Mouse (Mus musculus) forebrain, embryonic 16.5 days (tissue): Measurements from ENCODE around the gene Gm44973. TPM values are rescaled to one million over a fixed set of nuclear protein-coding genes. Genes with fewer than 3 reads are reported as not detected.

Source experiments
- ATAC-seq: fragments of 200-750 bp; cut with Nextera tagmentation; 2 replicates; pipeline ENCODE4 v1.8.0; 2017; ENCODE audit warnings: mild to moderate bottlenecking, moderate library complexity
- H3K27ac ChIP-seq: fragments of 300-500 bp; sonication (generic); 2 replicates; pipeline ENCODE4 v1.5.1; 2014; ENCODE audit warnings: low read length, control low read depth
- H3K27me3 ChIP-seq: fragments of 300-500 bp; sonication (generic); replicated peaks from 2 replicates; pipeline ENCODE4 v1.6.1; 2014; ENCODE audit warnings: low read length; ENCODE audit not compliant: control insufficient read depth, insufficient read depth
- H3K36me3 ChIP-seq: fragments of 300-500 bp; sonication (generic); 2 replicates; pipeline ENCODE4 v1.6.1; 2014; ENCODE audit not compliant: control insufficient read depth, insufficient read depth
- H3K4me1 ChIP-seq: fragments of 300-500 bp; sonication (generic); replicated peaks from 2 replicates; pipeline ENCODE4 v1.6.1; 2014; ENCODE audit warnings: low read length; ENCODE audit not compliant: control insufficient read depth, insufficient read depth
- H3K4me2 ChIP-seq: fragments of 300-500 bp; sonication (generic); 2 replicates; pipeline ENCODE4 v1.6.1; 2014; ENCODE audit warnings: mild to moderate bottlenecking, low read length, control low read depth
- H3K4me3 ChIP-seq: fragments of 300-500 bp; sonication (generic); replicated peaks from 2 replicates; pipeline ENCODE4 v1.5.1; 2014; ENCODE audit warnings: mild to moderate bottlenecking, low read length, control low read depth
- H3K9ac ChIP-seq: fragments of 300-500 bp; sonication (generic); replicated peaks from 2 replicates; pipeline ENCODE4 v1.6.1; 2014; ENCODE audit warnings: low read depth, low read length, control low read depth
- H3K9me3 ChIP-seq: fragments of 300-500 bp; sonication (generic); 2 replicates; pipeline ENCODE4 v1.6.1; 2016; ENCODE audit warnings: low read length; ENCODE audit not compliant: control insufficient read depth
- whole genome bisulfite sequencing: fragments of 180-500 bp; shearing (Covaris S2); extraction: QIAGEN DNeasy Blood & Tissue Kit; methylation state at CpG from one replicate; pipeline ENCODE4 v1.1.7; 2014; 5-methylcytosine and 5-hydroxymethylcytosine counted together
- polyA plus RNA-seq: library from polyadenylated mRNA; unstranded; fragments of >200 nt; fragmentation: Nextera tagmentation; extraction: Ambion mirVana; gene quantifications from 2 replicates; pipeline ENCODE4 v1.2.1, GENCODE M21; 2015

Gene Gm44973
- polyA plus RNA-seq, 1 experiment from 2014 or later: not detected

- H3K27me3 ChIP-seq: peaks cover 48% of the 10 kb centered on the region
- peak overlapping the region; percentile 94 for H3K4me2 ChIP-seq
- peak overlapping the region; percentile 80 for H3K9ac ChIP-seq
- H3K4me3 ChIP-seq: peak overlapping the region; percentile 67
- no peak overlapping the region for H3K27ac ChIP-seq
- WGBS: 11% methylated on average over 32 of the region's 32 CpGs
- no peak for ATAC-seq
- H3K4me1 ChIP-seq: peaks cover 52% of the 10 kb centered on the region
- H3K36me3 ChIP-seq: no peaks in the 10 kb centered on the region
- no peaks in the 10 kb centered on the region for H3K9me3 ChIP-seq
These were observed 38.3 kb downstream of the Gm44973 start for GRCm38 (mm10) chr7:5053456-5054179.

DNA sequence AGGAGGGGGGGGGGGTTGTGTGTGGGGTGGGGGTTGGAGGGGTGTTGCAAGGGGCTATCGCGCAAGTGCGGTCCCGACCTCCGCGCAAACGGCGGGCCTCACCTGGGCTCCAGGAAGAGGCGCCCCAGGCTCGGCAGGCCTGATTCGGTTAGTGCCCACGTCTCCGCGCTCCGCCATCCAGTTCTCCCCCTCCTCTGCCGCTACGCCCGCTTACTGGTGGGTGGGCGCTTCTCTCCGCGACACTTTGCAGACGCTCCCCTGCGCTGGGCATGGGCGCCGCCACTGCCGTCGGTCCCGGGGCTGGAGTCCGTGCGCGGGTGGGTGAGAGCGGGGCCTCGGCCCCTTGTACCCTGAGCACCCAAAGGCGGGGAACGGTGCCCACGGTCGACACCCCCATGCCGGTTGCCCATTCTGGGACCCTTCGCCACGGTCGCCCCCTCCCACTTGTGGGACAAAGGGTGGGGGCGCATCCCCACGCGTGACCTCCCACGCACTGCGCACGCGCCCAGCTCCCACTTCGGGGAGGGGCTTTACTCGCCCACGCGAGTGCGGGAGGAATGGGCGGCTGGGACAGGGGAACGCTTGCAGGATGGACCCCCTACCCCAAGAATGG, 41.5 kb downstream of the Gm44973 start:
- WGBS: 2% methylated on average over 55 of the region's 55 CpGs
- Histone ChIP-seq H3K4me3 (peak overlapping the region; percentile 62), H3K4me1 (peaks cover 67% of the 10 kb centered on the region), H3K36me3 (no peaks in the 10 kb centered on the region), H3K9me3 (no peaks in the 10 kb centered on the region), H3K4me2 (peak overlapping the region; percentile 64), H3K9ac (peak overlapping the region; percentile 74), H3K27ac (peak overlapping the region; percentile 58), H3K27me3 (peaks cover 48% of the 10 kb centered on the region)
- ATAC-seq: peak; percentile 5; the same call in 1 of the 2 replicates

GRCm38 (mm10) chr7:5057381-5057780, 42.1 kb downstream of the Gm44973 start:
- H3K36me3 ChIP-seq: no peaks in the 10 kb centered on the region
- H3K4me3 ChIP-seq: peak overlapping the region; percentile 62
- H3K4me2 ChIP-seq: peak overlapping the region; percentile 64
- H3K9ac ChIP-seq: peak overlapping the region; percentile 74
- WGBS: 33% methylated on average over 8 of the region's 8 CpGs
- H3K4me1 ChIP-seq: peaks cover 61% of the 10 kb centered on the region
- no peaks in the 10 kb centered on the region for H3K9me3 ChIP-seq
- H3K27me3 ChIP-seq: peaks cover 44% of the 10 kb centered on the region
- no peak for ATAC-seq
- no peak overlapping the region for H3K27ac ChIP-seq

DNA sequence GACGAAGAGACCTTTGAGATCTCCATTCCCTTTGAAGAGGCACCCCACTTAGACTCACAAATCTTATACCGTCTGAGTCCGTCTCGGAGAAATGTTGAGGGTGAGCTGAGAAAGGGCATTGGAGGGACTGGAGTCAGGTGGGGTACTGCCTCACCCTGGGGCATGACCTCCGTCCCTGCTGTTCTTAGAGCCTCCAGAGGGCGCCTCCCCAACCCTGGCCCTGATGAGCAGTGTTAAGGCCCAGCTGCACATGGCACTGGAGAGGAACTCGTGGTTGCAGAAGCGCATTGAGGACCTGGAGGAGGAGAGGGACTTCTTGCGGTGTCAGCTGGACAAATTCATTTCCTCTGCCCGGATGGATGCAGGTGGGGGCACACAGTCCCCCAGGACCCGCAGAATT, 42.5 kb downstream of the Gm44973 start:
- Histone ChIP-seq H3K36me3 (no peaks in the 10 kb centered on the region), H3K27me3 (peaks cover 40% of the 10 kb centered on the region), H3K4me2 (peak overlapping the region; percentile 64), H3K27ac (no peak overlapping the region), H3K4me3 (peak overlapping the region; percentile 62), H3K9me3 (no peaks in the 10 kb centered on the region), H3K9ac (no peak overlapping the region), H3K4me1 (peaks cover 57% of the 10 kb centered on the region)
- 48% methylated on average over 11 of the region's 11 CpGs for WGBS
- ATAC-seq: no peak

DNA sequence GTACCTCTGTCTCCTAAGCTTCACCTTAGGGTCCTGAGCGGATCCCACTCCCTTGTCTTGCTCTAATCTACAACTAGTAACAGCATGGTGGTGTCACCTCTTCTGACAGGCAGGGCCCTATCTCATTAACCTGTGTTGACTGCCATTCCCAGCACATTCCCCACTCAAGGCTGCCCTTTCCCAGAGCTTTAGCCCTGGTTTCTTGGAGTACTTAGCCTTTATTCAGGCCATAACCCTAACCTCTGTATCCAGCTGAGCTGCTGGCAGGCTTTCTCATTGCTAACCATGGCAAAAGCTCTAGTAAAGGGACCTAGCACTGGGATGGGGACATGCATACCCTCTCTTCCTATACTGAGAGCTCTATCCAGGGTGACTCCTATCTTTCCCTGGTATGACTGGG, 43.3 kb downstream of the Gm44973 start:
- Histone ChIP-seq H3K4me3 (no peak overlapping the region), H3K4me2 (no peak overlapping the region), H3K9me3 (no peaks in the 10 kb centered on the region), H3K27ac (no peak overlapping the region), H3K27me3 (peaks cover 32% of the 10 kb centered on the region), H3K36me3 (no peaks in the 10 kb centered on the region), H3K4me1 (peaks cover 55% of the 10 kb centered on the region), H3K9ac (no peak overlapping the region)
- no peak for ATAC-seq
- WGBS: 81% methylated on average over 1 of the region's 1 CpGs

GRCm38 (mm10) chr7:5059421-5059820, 44.1 kb downstream of the Gm44973 start:
- 89% methylated on average over 12 of the region's 12 CpGs for WGBS
- H3K4me1 ChIP-seq: peaks cover 55% of the 10 kb centered on the region
- H3K9ac ChIP-seq: no peak overlapping the region
- no peak overlapping the region for H3K4me3 ChIP-seq
- ATAC-seq: no peak
- H3K27ac ChIP-seq: no peak overlapping the region
- no peaks in the 10 kb centered on the region for H3K9me3 ChIP-seq
- peaks cover 26% of the 10 kb centered on the region for H3K27me3 ChIP-seq
- no peaks in the 10 kb centered on the region for H3K36me3 ChIP-seq
- H3K4me2 ChIP-seq: peak overlapping the region; percentile 82; the same call in 1 of the 2 replicates

DNA sequence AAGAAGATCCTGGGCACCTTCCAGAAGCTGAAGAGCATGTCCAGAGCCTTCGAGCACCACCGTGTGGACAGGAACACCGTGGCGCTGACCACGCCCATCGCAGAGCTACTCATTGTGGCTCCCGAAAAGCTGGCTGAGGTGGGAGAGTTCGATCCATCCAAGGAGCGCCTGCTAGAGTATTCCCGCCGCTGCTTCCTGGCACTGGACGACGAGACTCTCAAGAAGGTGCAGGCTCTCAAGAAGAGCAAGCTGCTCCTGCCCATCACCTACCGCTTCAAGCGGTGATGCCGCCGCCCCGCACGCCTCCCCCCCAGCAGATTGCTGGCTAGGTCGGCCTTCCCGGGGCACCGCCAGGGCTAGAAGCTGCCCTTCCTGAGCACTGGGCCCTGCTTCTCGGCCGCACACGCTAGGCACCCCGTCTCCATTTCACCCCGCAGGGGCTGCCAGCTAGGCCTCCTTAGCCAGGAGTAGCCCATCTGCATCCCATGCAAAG, 45.0 kb downstream of the Gm44973 start:
- no peaks in the 10 kb centered on the region for H3K9me3 ChIP-seq
- H3K4me1 ChIP-seq: peaks cover 53% of the 10 kb centered on the region
- H3K27me3 ChIP-seq: peaks cover 17% of the 10 kb centered on the region
- H3K27ac ChIP-seq: peak overlapping the region; percentile 96
- no peak for ATAC-seq
- H3K9ac ChIP-seq: peak overlapping the region; percentile 71
- WGBS: 2% methylated on average over 27 of the region's 27 CpGs
- H3K4me2 ChIP-seq: peak overlapping the region; percentile 82
- peak overlapping the region; percentile 83 for H3K4me3 ChIP-seq
- H3K36me3 ChIP-seq: no peaks in the 10 kb centered on the region

DNA sequence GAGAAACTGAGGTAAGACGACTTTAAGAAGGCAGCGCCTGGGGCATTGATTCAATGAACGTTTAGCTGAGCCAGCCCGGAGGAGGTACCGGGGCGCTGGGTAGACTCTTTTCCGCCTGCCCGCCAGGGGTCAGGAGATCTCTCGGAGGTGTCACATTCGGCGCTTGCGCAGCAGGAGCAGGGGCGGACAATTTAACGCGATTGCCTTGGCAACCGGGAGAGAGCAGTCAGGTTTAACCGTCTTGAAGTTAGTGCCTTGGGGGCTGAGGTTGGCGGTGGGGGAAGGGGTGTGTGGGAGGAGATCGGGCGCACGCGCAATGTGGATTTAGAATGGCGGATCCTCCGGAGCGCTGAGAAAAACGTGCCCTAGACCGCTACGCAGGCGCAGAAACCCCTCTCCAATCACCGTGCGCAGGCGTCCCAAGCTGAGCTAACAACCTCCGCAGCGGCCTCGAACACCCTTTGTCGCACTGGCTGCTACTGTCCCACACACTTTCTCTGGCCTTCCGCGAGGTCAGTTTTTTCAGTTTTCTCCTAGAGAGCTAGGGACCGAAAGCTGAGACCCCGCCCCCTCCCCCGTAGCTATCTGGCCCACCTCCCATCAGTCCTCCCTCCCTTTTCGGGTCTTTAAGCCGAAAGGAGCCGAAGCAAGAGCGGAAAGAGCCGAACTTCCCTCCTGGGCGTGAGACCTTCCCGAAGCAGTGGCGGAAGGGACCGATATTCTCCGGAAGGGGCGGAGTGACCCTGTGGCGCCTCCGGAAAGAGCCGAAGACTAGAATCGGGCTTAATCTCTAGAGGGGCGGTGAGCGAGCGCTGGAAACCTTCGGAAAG, 45.9 kb downstream of the Gm44973 start:
- Histone ChIP-seq H3K9ac (peak overlapping the region; percentile 71), H3K4me3 (peak overlapping the region; percentile 83), H3K27ac (peak overlapping the region; percentile 96), H3K27me3 (peaks cover 9% of the 10 kb centered on the region), H3K4me2 (peak overlapping the region; percentile 97), H3K4me1 (peaks cover 56% of the 10 kb centered on the region), H3K36me3 (no peaks in the 10 kb centered on the region), H3K9me3 (no peaks in the 10 kb centered on the region)
- ATAC-seq: peak; percentile 90
- WGBS: under 1% methylated on average over 60 of the region's 60 CpGs
